Mouse (Mus musculus): Measurements from ENCODE around the gene Ugt1a1.

DNA sequence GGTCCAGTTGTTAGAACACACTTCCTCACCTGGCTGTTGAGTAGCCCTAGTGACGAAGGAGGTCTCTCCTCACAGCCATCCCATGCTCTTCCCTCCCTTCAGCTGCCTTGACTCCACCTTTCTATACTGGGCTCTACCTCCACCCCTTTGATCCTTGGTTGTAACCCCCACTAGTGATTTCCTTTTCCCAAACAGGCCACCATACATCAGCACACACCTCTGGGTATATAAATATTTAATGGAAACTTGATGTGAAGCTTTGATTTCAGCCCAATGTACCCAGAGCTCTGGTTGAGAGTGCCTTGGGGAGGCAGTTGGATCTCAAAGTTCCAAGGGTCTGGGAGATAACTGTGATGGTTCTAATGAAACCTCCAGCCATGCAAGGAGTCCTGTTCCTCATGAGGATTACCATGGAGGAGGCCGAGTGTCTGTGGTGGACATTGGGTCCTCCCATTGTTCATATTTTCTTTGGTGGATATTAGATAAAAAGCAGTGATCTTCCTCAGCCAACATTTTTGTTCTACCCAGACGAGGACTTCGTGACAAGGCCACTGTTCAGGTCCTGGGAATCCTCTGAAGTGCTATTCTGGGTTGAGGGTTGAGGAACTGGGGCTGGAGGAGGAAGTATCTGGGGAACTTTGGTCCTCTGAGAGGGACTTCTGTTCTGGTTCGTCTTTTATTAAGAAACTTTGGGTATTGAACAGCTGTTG lies 15.1 kb downstream of the Ugt1a1 start, which contains the start of gene Mroh2a:
- TF ChIP-seq CTCF (IDR thresholded peaks at IDR 0.05) (no peak), POLR2A (IDR thresholded peaks at IDR 0.05; ENCODE audit: insufficient read depth, low read depth, low read length) (no peak)

Data from heart, adult 2 months (tissue).